Mouse (Mus musculus) left cerebral cortex, adult 9 months (tissue): ENCODE results near the gene Ipo9.
"Not testable (repeated sequence)": the region's sequence is repeated elsewhere in the genome, so short reads cannot be mapped to it uniquely, and the experiment has no call there.

Experiments
- DNase-seq, 2 experiments: peaks; one replicate each; pipeline ENCODE4 v3.0.0; 2022; ENCODE audit warnings: low spot score in 2 of 2

Gene Ipo9

GRCm38 (mm10) chr1:135427390-135427789 lies 2.9 kb downstream of the Ipo9 start:
- no peak for DNase-seq

- no peak for DNase-seq
Observed at GRCm38 (mm10) chr1:135426645-135427044, 3.7 kb downstream of the Ipo9 start.

- DNase-seq: no peak
Observed at GRCm38 (mm10) chr1:135422772-135423171, 7.5 kb downstream of the Ipo9 start.

GRCm38 (mm10) chr1:135413996-135414395 lies 16.3 kb downstream of the Ipo9 start:
- peak in 1 of 2 experiments; percentile 37 for DNase-seq

- DNase-seq: no peak
Observed at GRCm38 (mm10) chr1:135412130-135412529, 18.2 kb downstream of the Ipo9 start.

GRCm38 (mm10) chr1:135410967-135411366 lies 19.3 kb downstream of the Ipo9 start:
- DNase-seq: peak in 1 of 2 experiments; percentile 59

GRCm38 (mm10) chr1:135408973-135409372 lies 21.3 kb downstream of the Ipo9 start:
- DNase-seq: no peak

- DNase-seq: no peak
Observed at GRCm38 (mm10) chr1:135405356-135405755, 24.9 kb downstream of the Ipo9 start.

- DNase-seq: no peak
Observed at GRCm38 (mm10) chr1:135401452-135402110, 28.7 kb downstream of the Ipo9 start.

GRCm38 (mm10) chr1:135399466-135399865 lies 30.8 kb downstream of the Ipo9 start:
- no peak for DNase-seq

- peak in 1 of 2 experiments; percentile 67 for DNase-seq
Observed at GRCm38 (mm10) chr1:135385161-135385560, 45.1 kb downstream of the Ipo9 start.

- no peak for DNase-seq
Observed at GRCm38 (mm10) chr1:135384171-135384570, 46.1 kb downstream of the Ipo9 start.

GRCm38 (mm10) chr1:135381560-135381959 lies 48.7 kb downstream of the Ipo9 start:
- not testable (repeated sequence) for DNase-seq

- peak; percentile 71 to 86 for DNase-seq
Observed at GRCm38 (mm10) chr1:135380071-135380991, 50.0 kb downstream of the Ipo9 start.

- DNase-seq: no peak
Observed at GRCm38 (mm10) chr1:135379048-135379447, 51.3 kb downstream of the Ipo9 start.

- DNase-seq: peak in 1 of 2 experiments; percentile 84
Observed at GRCm38 (mm10) chr1:135378576-135378975, 51.7 kb downstream of the Ipo9 start.

GRCm38 (mm10) chr1:135374868-135375581 lies 55.3 kb downstream of the Ipo9 start, which contains the start of gene Shisa4:
TSS of gene Shisa4 (minus strand) at chr1:135375237.
- peak; percentile 71 to 85 for DNase-seq

- DNase-seq: no peak
Observed at GRCm38 (mm10) chr1:135374175-135374867, 56.0 kb downstream of the Ipo9 start.

GRCm38 (mm10) chr1:135373171-135373677 lies 57.1 kb downstream of the Ipo9 start:
- no peak for DNase-seq

- no peak for DNase-seq
Observed at GRCm38 (mm10) chr1:135369415-135369814, 60.9 kb downstream of the Ipo9 start.

- DNase-seq: no peak
Observed at GRCm38 (mm10) chr1:135368982-135369381, 61.3 kb downstream of the Ipo9 start.
